Mouse (Mus musculus) embryonic fibroblast, embryonic 13.5 days (primary cell): ENCODE measurements at regions not wholly inside any gene's neighbourhood (a gene's known extent, or its start where the extent isn't known, plus 50 kb on each side); places are given as distances from the start of the nearest gene placed in this dataset.

Experiments used
- H3K27ac ChIP-seq: 2 replicates; pipeline ENCODE4 v1.5.1; 2012; ENCODE audit warnings: low read length, control low read depth, inconsistent platforms; ENCODE audit not compliant: insufficient read depth
- H3K4me1 ChIP-seq: 2 replicates; pipeline ENCODE4 v1.6.1; 2011; ENCODE audit warnings: low read length; ENCODE audit not compliant: control insufficient read depth, insufficient read depth
- H3K4me3 ChIP-seq: 2 replicates; pipeline ENCODE4 v1.5.1; 2011; ENCODE audit warnings: mild to moderate bottlenecking, control low read depth, low read length; ENCODE audit not compliant: insufficient read depth
- CTCF ChIP-seq: IDR thresholded peaks from 2 replicates; pipeline ENCODE4 v1.5.1; 2011; ENCODE audit warnings: mild to moderate bottlenecking, control low read depth, low read length, moderate library complexity, borderline replicate concordance; ENCODE audit not compliant: insufficient read depth
- POLR2A ChIP-seq: IDR thresholded peaks from 2 replicates; pipeline ENCODE4 v1.6.1; 2011; ENCODE audit warnings: low read depth, mild to moderate bottlenecking, control low read depth, low read length, moderate library complexity

DNA sequence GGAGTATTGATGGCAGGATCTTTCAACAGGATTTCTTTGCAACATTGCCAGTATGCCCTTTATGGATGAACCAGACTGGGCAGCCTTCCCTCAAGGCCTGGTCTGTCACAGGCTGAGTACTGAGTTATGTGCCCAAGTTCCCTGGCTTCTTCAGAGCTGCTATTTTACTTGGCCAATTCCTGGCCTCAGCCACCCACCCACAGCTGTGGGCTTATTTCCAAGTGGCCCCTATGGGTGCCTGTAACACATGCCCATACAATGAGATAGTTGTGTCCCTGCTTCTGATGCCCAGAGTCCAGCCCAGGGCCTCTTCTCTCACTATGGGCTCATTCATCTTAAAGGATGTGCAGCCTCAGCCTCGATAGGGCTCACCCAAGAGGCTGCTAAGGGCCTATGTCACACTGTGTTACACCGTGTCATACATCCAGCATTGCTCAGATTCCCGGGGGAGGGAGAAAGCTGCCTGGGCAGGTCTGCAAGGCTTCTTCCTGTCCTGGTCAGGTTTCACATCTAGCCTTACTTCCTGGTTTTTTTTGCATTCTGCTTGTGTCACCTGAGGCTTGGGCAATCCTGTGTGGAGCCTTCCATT, 135.1 kb upstream of the Mycn start:
- H3K4me3 ChIP-seq, result no peak overlapping the region
- H3K27ac ChIP-seq, result no peak overlapping the region
- TF ChIP-seq CTCF (no peak), POLR2A (no peak)
- peaks cover 12% of the 10 kb centered on the region for H3K4me1 ChIP-seq

GRCm38 (mm10) chr12:13073126-13073886, 131.6 kb upstream of the Mycn start:
- Histone ChIP-seq H3K4me3 (no peak overlapping the region), H3K27ac (no peak overlapping the region), H3K4me1 (peaks cover 9% of the 10 kb centered on the region)
- TF ChIP-seq POLR2A, result no peak
- no peak for TF ChIP-seq CTCF

DNA sequence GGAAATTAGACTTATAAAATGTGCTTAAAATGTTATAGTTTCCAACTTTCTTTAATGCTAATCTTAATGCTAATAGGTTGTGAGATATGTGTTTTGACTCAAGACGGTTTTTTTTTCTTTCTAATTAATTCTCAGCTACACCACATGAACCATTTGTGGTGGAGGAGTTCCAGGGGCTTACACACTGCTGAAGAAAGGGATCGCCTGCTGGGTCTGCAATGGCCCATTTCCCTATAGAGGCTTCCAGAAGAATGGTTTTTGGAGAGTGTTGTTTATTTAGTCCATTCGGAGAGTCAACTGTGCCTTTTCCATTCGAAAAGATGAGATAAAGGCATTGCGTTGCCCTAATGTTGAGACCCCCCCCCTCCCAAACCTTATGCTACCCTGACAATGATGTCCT, 125.6 kb upstream of the Mycn start:
- Histone ChIP-seq H3K4me3 (no peak overlapping the region), H3K4me1 (no peaks in the 10 kb centered on the region), H3K27ac (no peak overlapping the region)
- no peak for TF ChIP-seq CTCF
- TF ChIP-seq POLR2A, result no peak

DNA sequence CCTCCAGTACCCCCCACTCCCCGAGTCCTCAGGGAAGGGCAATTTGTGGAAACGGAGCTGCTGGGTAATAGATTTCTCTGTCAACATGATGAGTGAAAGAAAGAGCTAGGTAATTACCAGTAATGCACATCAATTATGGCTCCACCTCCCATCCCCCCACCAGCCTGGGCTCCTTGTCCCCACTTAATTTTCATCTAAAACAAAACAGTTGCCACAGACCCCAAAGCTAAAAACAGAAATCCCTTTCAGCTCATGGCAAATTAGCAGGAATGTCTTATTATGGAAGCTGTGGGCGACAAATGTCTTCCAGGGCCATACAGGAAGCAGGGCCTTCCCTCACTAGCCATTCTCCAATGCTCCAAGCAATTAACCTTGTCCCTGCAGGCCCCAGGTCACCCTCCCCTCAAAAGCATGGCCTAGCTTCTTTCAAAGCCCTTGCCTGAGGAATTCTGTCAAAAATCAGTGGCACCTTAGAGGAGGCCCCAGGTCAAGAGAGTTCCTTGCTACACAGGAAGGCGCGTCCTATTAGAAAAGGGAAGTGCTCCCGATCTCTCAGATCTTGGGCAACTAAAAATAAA, 125.0 kb upstream of the Mycn start:
- no peak overlapping the region for H3K4me3 ChIP-seq
- no peak for TF ChIP-seq POLR2A
- no peak for TF ChIP-seq CTCF
- no peaks in the 10 kb centered on the region for H3K4me1 ChIP-seq
- H3K27ac ChIP-seq, result no peak overlapping the region

DNA sequence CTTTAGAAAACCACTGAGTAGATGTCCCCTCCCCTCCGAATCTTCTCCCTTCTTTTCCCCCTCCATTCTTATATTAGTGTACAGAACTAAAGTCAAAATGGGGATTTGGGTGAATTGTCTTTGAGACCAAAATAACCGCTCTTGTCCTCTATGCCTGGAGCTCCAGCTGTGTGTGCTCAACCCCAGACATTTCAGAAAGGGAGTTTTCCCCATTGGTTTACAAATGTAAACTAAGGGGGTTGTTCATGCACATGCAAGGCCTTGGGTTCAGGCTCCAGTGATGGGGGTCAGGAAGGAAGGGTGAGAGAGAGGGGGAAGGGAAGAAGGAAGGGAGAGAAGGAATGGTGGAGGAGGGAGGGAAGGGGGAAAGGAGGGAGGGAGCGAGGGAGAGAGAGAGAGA, 117.8 kb upstream of the Mycn start:
- H3K27ac ChIP-seq, result no peak overlapping the region
- H3K4me3 ChIP-seq, result no peak overlapping the region
- TF ChIP-seq POLR2A (no peak), CTCF (no peak)
- H3K4me1 ChIP-seq, result no peaks in the 10 kb centered on the region

DNA sequence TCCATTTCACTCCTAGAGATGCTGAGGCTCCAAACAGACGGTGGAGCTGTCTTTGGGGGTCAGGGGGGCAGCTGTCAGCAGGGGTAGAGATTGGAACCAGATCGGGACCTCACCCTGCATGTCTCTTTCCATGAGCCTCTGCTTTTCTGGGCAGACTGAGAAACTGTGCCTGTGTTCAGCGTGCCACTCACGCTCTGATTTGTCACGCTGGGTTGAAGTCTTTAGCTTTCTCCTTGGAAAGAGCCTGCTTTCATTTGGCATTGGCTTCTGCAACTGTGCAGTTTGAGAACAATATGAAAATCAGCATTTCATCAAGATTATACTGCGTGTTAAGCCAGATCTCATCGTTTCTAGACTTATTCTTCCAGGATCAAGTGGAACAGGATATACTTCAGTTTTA, 114.5 kb upstream of the Mycn start:
- no peak overlapping the region for H3K27ac ChIP-seq
- TF ChIP-seq POLR2A (no peak), CTCF (no peak)
- no peak overlapping the region for H3K4me3 ChIP-seq
- no peaks in the 10 kb centered on the region for H3K4me1 ChIP-seq

GRCm38 (mm10) chr12:13054611-13055010, 112.9 kb upstream of the Mycn start:
- no peaks in the 10 kb centered on the region for H3K4me1 ChIP-seq
- TF ChIP-seq CTCF, result no peak
- no peak for TF ChIP-seq POLR2A
- H3K4me3 ChIP-seq, result no peak overlapping the region
- no peak overlapping the region for H3K27ac ChIP-seq

GRCm38 (mm10) chr12:13053746-13054145, 112.0 kb upstream of the Mycn start:
- Histone ChIP-seq H3K4me3 (no peak overlapping the region), H3K4me1 (no peaks in the 10 kb centered on the region), H3K27ac (no peak overlapping the region)
- TF ChIP-seq CTCF (no peak), POLR2A (no peak)

- Histone ChIP-seq H3K4me1 (no peaks in the 10 kb centered on the region), H3K4me3 (no peak overlapping the region), H3K27ac (no peak overlapping the region)
- no peak for TF ChIP-seq POLR2A
- TF ChIP-seq CTCF, result no peak
Measured at GRCm38 (mm10) chr12:13052845-13053623, 111.3 kb upstream of the Mycn start.
